Mouse (Mus musculus) central nervous system, embryonic 11.5 days (tissue): ENCODE measurements around the gene Igf2bp2. TPM values are rescaled to one million over a fixed set of nuclear protein-coding genes. Genes with fewer than 3 reads are reported as not detected.

ENCODE experiments used
- polyA plus RNA-seq: library from polyadenylated mRNA; depleted of rRNA; stranded (reverse); fragments of >200 nt; gene quantifications from 2 replicates; pipeline ENCODE4 v1.2.3, GENCODE M21; 2012; rRNA removed

The Igf2bp2 gene
- 50.5 and 69.1 TPM in 2 replicates for polyA plus RNA-seq

DNA sequence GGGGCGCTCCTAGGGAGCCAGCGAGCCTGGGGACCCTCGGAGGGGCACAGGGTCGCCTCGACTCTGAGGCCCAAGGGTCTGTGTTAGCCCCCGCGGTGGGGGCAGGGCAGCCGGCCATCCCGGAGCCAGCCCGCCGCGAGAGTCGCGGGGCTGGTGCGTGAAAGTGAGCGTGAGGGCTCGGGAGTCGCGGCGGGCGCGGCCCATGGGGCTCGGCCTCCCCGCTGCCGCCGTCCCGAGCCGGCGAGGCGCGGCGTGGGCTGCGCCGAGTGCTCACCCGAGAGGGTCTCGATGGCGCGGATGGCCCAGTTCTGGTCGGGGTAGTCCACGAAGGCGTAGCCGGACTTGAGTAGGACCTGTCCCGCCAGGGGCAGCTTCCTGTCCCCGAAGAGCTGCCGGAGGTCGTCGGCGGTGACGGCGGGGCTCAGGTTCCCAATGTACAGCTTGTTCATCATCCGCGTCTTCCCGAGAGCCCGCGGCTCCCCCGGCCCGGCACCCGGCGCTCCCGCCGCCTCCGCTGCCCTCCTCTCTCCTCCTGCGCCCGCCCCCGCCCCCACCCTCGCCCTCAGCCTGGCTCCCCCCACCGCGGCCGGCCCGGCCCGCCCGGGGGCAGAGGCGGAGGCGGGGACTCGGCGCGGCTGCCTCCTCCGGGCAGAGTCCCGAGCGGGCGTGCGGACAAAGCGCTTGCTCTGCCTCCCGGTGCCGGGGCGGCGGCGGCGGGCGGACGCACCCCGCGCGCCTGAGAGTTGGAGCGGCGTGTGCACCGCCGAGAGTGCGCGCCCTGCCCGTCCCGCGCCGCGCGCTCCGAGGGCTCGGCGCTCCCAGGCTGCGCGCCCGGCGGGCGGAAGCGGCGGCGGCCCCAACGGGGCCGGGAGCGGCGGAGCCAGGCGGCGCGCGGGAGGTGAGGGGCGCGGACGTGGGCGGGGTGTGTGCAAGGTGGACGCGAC, at the start of gene Igf2bp2:
Igf2bp2 (minus strand) TSS at position 788 of the 944 bp plus-strand sequence.

DNA sequence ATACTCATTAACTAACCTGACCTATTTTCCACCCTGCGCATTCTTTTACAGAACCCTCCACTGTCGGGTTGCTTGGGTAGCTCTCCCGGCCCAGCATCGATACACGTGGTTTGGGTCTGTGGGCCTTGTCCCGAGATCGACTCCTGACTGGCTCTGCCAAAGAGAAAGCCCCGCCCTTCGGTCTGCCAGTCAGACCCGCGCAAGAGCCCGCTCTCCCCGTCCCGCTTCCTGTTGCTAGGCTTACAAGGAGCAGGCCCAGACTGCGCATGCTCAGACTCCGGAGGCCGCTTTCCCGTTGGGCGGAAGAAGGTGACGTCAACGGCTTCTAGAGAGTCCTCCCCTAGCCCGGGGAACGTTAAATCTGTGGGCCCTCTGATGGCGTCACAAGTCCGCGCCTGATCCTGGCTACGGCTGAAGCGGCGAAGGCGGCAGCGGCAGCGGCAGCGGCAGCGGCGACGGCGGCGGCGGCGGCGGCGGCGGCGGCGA, 154.0 kb downstream of the Igf2bp2 start, which contains the start of gene Senp2:
Senp2 (plus strand) TSS at position 386 of the 486 bp plus-strand sequence.

Other genes starting within 250 kb of the Igf2bp2 start
- 21.9 and 24.7 TPM in 2 replicates for gene Tmem41a, start 215.7 kb downstream of the Igf2bp2 start, polyA plus RNA-seq
- gene Liph, start 167.6 kb downstream of the Igf2bp2 start, polyA plus RNA-seq: 0.29 and 0.34 TPM in 2 replicates
- 46.9 and 59.6 TPM in 2 replicates for gene Senp2, start 153.8 kb downstream of the Igf2bp2 start, polyA plus RNA-seq
- gene Tra2b, start 102.7 kb upstream of the Igf2bp2 start, polyA plus RNA-seq: 174 and 291 TPM in 2 replicates